Mouse (Mus musculus) erythroblast, adult 5-6 weeks (primary cell): ENCODE data around the gene Gm9611. TPM values are rescaled to one million over a fixed set of nuclear protein-coding genes. Genes with fewer than 3 reads are reported as not detected.
"Not testable (repeated sequence)": the region's sequence is repeated elsewhere in the genome, so short reads cannot be mapped to it uniquely, and the experiment has no call there.

ENCODE experiments used
- ATAC-seq: replicated peaks from 2 replicates; pipeline ENCODE4 v1.8.0; 2016; ENCODE audit warnings: moderate number of reproducible peaks, mild to moderate bottlenecking, moderate TSS enrichment, inconsistent platforms; ENCODE audit not compliant: poor library complexity, low FRiP score, severe bottlenecking
- total RNA-seq, 2 experiments: library from RNA; stranded (forward) in 1 of 2; stranded (reverse) in 1 of 2; fragments of 150-400 nt in 1 of 2; fragments of 200-764, 138-1000 nt in 1 of 2; gene quantifications; 2 replicates each; pipeline versions ENCODE4 v1.2.3 to v1.2.4; 2015 to 2017; ENCODE audit warnings: low replicate concordance in 2 of 2

Gene Gm9611
- not detected in 2 replicates for total RNA-seq (2015; ENCODE audit: low replicate concordance)
- not detected in 2 replicates for total RNA-seq (2017; ENCODE audit: low replicate concordance)

DNA sequence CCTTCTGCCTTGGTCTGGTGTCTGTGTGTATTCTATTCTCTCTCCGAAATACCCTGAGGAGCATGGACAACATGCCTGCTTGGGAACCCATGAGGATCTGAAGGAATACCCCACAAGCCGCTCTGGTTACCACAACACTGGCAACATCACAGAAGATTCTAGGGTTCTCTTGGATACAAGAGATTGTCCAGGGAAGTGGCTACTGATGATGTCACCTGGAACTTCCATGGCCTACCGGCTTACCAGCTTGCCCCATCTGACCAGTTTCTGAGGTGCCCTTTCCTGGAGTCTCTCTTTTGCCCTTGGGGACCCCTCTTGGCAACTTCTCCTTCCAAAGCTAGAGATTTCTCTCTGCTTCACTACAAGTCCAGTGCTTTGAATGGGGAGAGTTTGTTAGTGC, at the start of gene Gm9611:
Gm9611 (minus strand) TSS at position 101 of the 400 bp plus-strand sequence.
- not testable (repeated sequence) for ATAC-seq

DNA sequence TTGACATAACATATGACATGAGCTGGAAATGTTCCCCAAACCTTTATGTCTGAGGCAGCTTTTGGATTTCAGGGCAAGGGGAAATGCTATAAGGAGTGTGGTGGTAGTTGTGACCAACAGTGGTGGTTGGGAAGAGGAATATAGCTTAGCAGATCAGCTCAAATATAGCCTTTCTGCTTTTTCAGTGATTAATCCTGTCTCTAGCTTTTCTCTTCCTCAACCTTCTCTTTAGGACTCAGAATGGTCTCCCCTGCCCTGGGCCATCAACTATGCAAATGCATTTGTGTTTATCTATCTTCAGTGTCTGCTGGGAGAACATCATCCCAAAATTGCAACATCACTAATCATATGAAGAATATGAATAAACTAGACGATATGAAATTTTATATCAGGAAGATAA, 12.8 kb upstream of the Gm9611 start, which contains the start of gene Gm7995:
Gm7995 (plus strand) TSS at position 301 of the 400 bp plus-strand sequence.
- ATAC-seq = not testable (repeated sequence)

DNA sequence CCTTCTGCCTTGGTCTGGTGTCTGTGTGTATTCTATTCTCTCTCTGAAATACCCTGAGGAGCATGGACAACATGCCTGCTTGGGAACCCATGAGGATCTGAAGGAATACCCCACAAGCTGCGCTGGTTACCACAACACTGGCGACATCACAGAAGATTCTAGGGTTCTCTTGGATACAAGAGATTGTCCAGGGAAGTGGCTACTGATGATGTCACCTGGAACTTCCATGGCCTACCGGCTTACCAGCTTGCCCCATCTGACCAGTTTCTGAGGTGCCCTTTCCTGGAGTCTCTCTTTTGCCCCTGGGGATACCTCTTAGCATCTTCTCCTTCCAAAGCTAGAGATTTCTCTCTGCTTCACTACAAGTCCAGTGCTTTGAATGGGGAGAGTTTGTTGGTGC, 37.2 kb downstream of the Gm9611 start, which contains the start of gene Gm17026:
Gm17026 (minus strand) TSS at position 101 of the 400 bp plus-strand sequence.
- ATAC-seq = not testable (repeated sequence)

Other genes starting within 250 kb of the Gm9611 start
- not detected in 2 replicates for gene Gm7951, start 180.0 kb downstream of the Gm9611 start, total RNA-seq (2015; ENCODE audit: low replicate concordance)
- not detected in 2 replicates for gene Gm7951, start 180.0 kb downstream of the Gm9611 start, total RNA-seq (2017; ENCODE audit: low replicate concordance)
- not detected in 2 replicates for gene Gm17027, start 134.7 kb downstream of the Gm9611 start, total RNA-seq (2015; ENCODE audit: low replicate concordance)
- not detected in 2 replicates for gene Gm17027, start 134.7 kb downstream of the Gm9611 start, total RNA-seq (2017; ENCODE audit: low replicate concordance)
- gene Gm3573, start 106.6 kb downstream of the Gm9611 start, total RNA-seq (2015; ENCODE audit: low replicate concordance) = not detected in 2 replicates
- gene Gm3573, start 106.6 kb downstream of the Gm9611 start, total RNA-seq (2017; ENCODE audit: low replicate concordance) = not detected in 2 replicates
- not detected in 2 replicates for gene Gm17026, start 37.3 kb downstream of the Gm9611 start, total RNA-seq (2015; ENCODE audit: low replicate concordance)
- gene Gm17026, start 37.3 kb downstream of the Gm9611 start, total RNA-seq (2017; ENCODE audit: low replicate concordance) = not detected in 2 replicates
- not detected in 2 replicates for gene Gm7995, start 12.9 kb upstream of the Gm9611 start, total RNA-seq (2015; ENCODE audit: low replicate concordance)
- not detected in 2 replicates for gene Gm7995, start 12.9 kb upstream of the Gm9611 start, total RNA-seq (2017; ENCODE audit: low replicate concordance)
- not detected in 2 replicates for gene Gm8005, start 142.3 kb upstream of the Gm9611 start, total RNA-seq (2015; ENCODE audit: low replicate concordance)
- gene Gm8005, start 142.3 kb upstream of the Gm9611 start, total RNA-seq (2017; ENCODE audit: low replicate concordance) = not detected in 2 replicates
- not detected in 2 replicates for gene Gm8011, start 166.5 kb upstream of the Gm9611 start, total RNA-seq (2015; ENCODE audit: low replicate concordance)
- gene Gm8011, start 166.5 kb upstream of the Gm9611 start, total RNA-seq (2017; ENCODE audit: low replicate concordance) = not detected in 2 replicates
- gene Gm8020, start 205.0 kb upstream of the Gm9611 start, total RNA-seq (2015; ENCODE audit: low replicate concordance) = not detected in 2 replicates
- not detected in 2 replicates for gene Gm8020, start 205.0 kb upstream of the Gm9611 start, total RNA-seq (2017; ENCODE audit: low replicate concordance)
- gene Gm8024, start 226.9 kb upstream of the Gm9611 start, total RNA-seq (2015; ENCODE audit: low replicate concordance) = not detected in 2 replicates
- gene Gm8024, start 226.9 kb upstream of the Gm9611 start, total RNA-seq (2017; ENCODE audit: low replicate concordance) = not detected in 2 replicates